Mouse (Mus musculus) cerebellum, adult 2 months (tissue): ENCODE measurements around the gene Rgmb.

ENCODE experiments used
- CTCF ChIP-seq: fragments of 200-500 bp; IDR thresholded peaks from 2 replicates; pipeline ENCODE4 v1.5.1; 2011; ENCODE audit warnings: low read depth, mild to moderate bottlenecking, control low read depth, low read length, moderate library complexity, borderline replicate concordance; ENCODE audit not compliant: insufficient read depth
- POLR2A ChIP-seq: fragments of 200-500 bp; IDR thresholded peaks from 2 replicates; pipeline ENCODE4 v1.6.1; 2011; ENCODE audit warnings: low read length, control low read depth, borderline replicate concordance; ENCODE audit not compliant: insufficient read depth

DNA sequence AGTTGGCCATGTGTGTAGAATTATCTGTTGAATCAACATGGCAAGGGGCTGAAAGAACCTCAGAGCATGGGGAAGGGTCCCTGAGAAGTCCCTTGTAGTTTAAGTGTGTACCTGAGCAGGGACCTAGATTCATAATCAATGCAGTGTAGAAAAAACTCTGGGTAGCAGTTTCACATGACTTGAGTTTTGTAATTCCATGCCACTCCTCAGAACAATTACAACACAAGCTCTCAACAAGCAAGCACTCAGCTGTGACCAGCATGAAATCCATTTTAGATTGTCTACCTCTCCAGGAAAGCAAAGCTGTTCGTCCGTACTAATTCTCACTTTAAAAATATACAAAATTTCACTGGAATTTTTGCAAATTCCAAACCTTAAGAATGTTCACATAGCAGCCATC is 20.9 kb downstream of the Rgmb start:
- TF ChIP-seq CTCF: no peak
- TF ChIP-seq POLR2A: no peak
